Mouse (Mus musculus) ES-E14 (cell line): Measurements from ENCODE around the gene Grid1.

Experiments
- CHD2 ChIP-seq: IDR thresholded peaks from 2 replicates; pipeline ENCODE4 v1.6.1; 2014; ENCODE audit warnings: mild to moderate bottlenecking, low read depth, low read length, inconsistent platforms
- HCFC1 ChIP-seq: IDR thresholded peaks from 2 replicates; pipeline ENCODE4 v1.6.1; 2012; ENCODE audit warnings: low read length, inconsistent platforms, borderline replicate concordance; ENCODE audit not compliant: insufficient read depth
- MAFK ChIP-seq: IDR thresholded peaks from 2 replicates; pipeline ENCODE4 v1.6.1; 2014; ENCODE audit warnings: mild to moderate bottlenecking, low read depth, low read length, inconsistent platforms; ENCODE audit not compliant: insufficient read depth
- ZC3H11A ChIP-seq: IDR thresholded peaks from 2 replicates; pipeline ENCODE4 v1.6.1; 2012; ENCODE audit warnings: low read depth, mild to moderate bottlenecking, inconsistent platforms, low read length, borderline replicate concordance
- ZNF384 ChIP-seq: IDR thresholded peaks from 2 replicates; pipeline ENCODE4 v1.6.1; 2012; ENCODE audit warnings: low read depth, low read length, inconsistent platforms

- TF ChIP-seq ZC3H11A (no peak), CHD2 (no peak), ZNF384 (no peak), HCFC1 (no peak), MAFK (no peak)
These were observed 610.4 kb downstream of the Grid1 start for GRCm38 (mm10) chr14:35430259-35430658.
